Mouse (Mus musculus): ENCODE results near the gene Lhcgr. TPM values are rescaled to one million over a fixed set of nuclear protein-coding genes. Genes with fewer than 3 reads are reported as not detected.

Gene Lhcgr
- polyA plus RNA-seq, 1 experiment from 2014 or later = 0.26 TPM

DNA sequence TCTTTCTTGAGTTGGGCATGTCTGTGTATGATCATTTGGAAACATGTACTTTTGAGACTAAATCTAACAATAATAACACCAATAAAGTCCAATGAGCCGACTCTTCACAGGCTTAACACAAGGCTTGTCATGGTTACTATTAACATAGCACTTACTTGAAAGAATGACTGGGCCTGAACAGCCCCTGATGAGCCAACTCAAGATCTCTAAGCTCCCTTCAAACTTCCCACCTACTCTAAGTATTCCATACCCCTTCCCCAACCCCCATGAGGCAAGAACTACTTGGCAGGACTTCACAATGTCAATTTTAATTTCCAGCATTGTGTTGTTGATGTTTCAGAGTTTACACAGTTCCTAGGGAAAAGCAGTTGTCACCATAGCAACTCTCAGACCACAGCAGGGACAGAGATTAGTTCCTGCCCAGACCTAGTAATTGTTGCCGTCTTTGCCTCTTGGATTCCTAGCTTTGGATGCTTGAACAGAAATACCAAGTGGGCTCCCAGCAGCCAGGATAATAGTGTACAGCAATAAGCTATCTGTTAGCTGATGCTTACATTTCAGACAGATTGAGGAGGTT, 22.4 kb downstream of the Lhcgr start:
- 58% methylated on average over 2 of the region's 2 CpGs for WGBS
- peaks cover 2% of the 10 kb centered on the region; the same call in 1 of the 2 replicates for H3K9me3 ChIP-seq
- H3K27me3 ChIP-seq (ENCODE audit: insufficient read depth, poor library complexity, severe bottlenecking) = peaks cover 21% of the 10 kb centered on the region
- H3K4me3 ChIP-seq = no peak overlapping the region
- H3K36me3 ChIP-seq = no peaks in the 10 kb centered on the region
- DNase-seq (ENCODE audit: low spot score) = no peak
- peaks cover 20% of the 10 kb centered on the region for H3K4me1 ChIP-seq (replicated peaks)
- no peak overlapping the region for H3K27ac ChIP-seq

DNA sequence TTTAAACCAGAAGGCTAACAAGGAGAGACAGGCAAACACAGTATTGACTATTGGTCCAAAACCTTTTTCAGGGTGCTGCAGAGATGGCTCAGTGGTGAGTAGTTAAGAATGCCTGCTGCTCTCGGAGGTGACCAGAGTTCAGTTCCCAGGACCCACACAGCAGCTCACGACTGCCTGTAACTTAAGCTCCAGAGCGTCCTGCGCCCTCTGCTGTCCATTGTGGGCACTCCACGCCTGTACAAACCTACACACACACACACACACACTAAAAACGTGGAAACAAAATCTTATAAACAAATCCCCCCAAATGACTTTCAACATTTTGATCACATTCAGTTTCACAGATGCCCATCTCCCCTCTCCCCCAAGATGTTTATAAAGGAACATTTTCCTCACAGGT, 24.9 kb downstream of the Lhcgr start:
- DNase-seq (ENCODE audit: low spot score) = no peak
- whole genome bisulfite sequencing = 86% methylated on average over 6 of the region's 6 CpGs
- H3K27me3 ChIP-seq (ENCODE audit: insufficient read depth, poor library complexity, severe bottlenecking) = peaks cover 31% of the 10 kb centered on the region

GRCm38 (mm10) chr17:88764136-88764485, 27.7 kb downstream of the Lhcgr start:
- H3K27me3 ChIP-seq (ENCODE audit: insufficient read depth, poor library complexity, severe bottlenecking) = peaks cover 57% of the 10 kb centered on the region
- H3K36me3 ChIP-seq = no peaks in the 10 kb centered on the region
- 21% methylated on average over 3 of the region's 3 CpGs for WGBS
- H3K9me3 ChIP-seq = peaks cover 2% of the 10 kb centered on the region; the same call in 1 of the 2 replicates
- H3K27ac ChIP-seq = 0 out of 2 replicates have a peak overlapping the region, but pooled peaks have one; percentile 12
- no peak overlapping the region for H3K4me3 ChIP-seq
- DNase-seq (ENCODE audit: low spot score) = no peak
- H3K4me1 ChIP-seq (replicated peaks) = peaks cover 36% of the 10 kb centered on the region

More for the DNA sequence above, 24.9 kb downstream of the Lhcgr start:
- Histone ChIP-seq H3K36me3 (no peaks in the 10 kb centered on the region), H3K9me3 (peaks cover 2% of the 10 kb centered on the region; the same call in 1 of the 2 replicates), H3K4me1 (replicated peaks) (peaks cover 31% of the 10 kb centered on the region), H3K27ac (no peak overlapping the region), H3K4me3 (no peak overlapping the region)

GRCm38 (mm10) chr17:88763396-88764135, 28.2 kb downstream of the Lhcgr start:
- H3K27me3 ChIP-seq (ENCODE audit: insufficient read depth, poor library complexity, severe bottlenecking) = peaks cover 61% of the 10 kb centered on the region
- peaks cover 2% of the 10 kb centered on the region; the same call in 1 of the 2 replicates for H3K9me3 ChIP-seq
- peaks cover 39% of the 10 kb centered on the region for H3K4me1 ChIP-seq (replicated peaks)
- H3K36me3 ChIP-seq = no peaks in the 10 kb centered on the region
- peak overlapping the region; percentile 29; the same call in 1 of the 2 replicates for H3K27ac ChIP-seq
- H3K4me3 ChIP-seq = no peak overlapping the region
- 27% methylated on average over 5 of the region's 5 CpGs for WGBS
- no peak for DNase-seq (ENCODE audit: low spot score)

GRCm38 (mm10) chr17:88758003-88758437, 33.8 kb downstream of the Lhcgr start:
- DNase-seq (ENCODE audit: low spot score) = no peak
- 20% methylated on average over 9 of the region's 9 CpGs for WGBS
- Histone ChIP-seq H3K9me3 (no peaks in the 10 kb centered on the region), H3K27me3 (ENCODE audit: insufficient read depth, poor library complexity, severe bottlenecking) (peaks cover 75% of the 10 kb centered on the region), H3K4me1 (replicated peaks) (peaks cover 60% of the 10 kb centered on the region), H3K36me3 (no peaks in the 10 kb centered on the region), H3K4me3 (no peak overlapping the region), H3K27ac (peak overlapping the region; percentile 66)

DNA sequence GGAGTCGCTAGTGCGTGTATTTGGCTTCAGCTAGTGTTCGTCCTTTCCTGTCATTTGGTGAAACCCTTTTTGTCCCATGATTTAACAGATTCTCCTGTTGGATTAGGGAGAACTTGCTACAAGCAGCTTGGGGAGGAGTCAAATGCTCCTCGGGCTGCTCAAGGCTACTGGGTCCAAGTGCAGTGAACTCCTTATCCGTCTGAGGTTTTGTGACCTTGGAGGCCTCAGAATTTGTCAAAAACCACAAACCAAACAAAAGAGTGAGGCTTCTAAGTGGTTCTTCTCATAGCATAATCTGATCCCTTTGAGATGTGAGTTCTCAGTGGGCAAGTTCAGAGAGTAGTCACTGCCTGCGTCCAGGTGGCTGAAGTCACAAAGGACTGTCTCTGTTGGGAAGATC, 36.0 kb downstream of the Lhcgr start:
- Histone ChIP-seq H3K9me3 (no peaks in the 10 kb centered on the region), H3K36me3 (no peaks in the 10 kb centered on the region), H3K27ac (no peak overlapping the region), H3K27me3 (ENCODE audit: insufficient read depth, poor library complexity, severe bottlenecking) (peaks cover 55% of the 10 kb centered on the region), H3K4me1 (replicated peaks) (peaks cover 57% of the 10 kb centered on the region), H3K4me3 (no peak overlapping the region)
- 75% methylated on average over 6 of the region's 6 CpGs for WGBS
- no peak for DNase-seq (ENCODE audit: low spot score)

GRCm38 (mm10) chr17:88753472-88753857, 38.3 kb downstream of the Lhcgr start:
- Histone ChIP-seq H3K4me3 (no peak overlapping the region), H3K4me1 (replicated peaks) (peaks cover 63% of the 10 kb centered on the region), H3K36me3 (no peaks in the 10 kb centered on the region), H3K27me3 (ENCODE audit: insufficient read depth, poor library complexity, severe bottlenecking) (peaks cover 35% of the 10 kb centered on the region), H3K9me3 (no peaks in the 10 kb centered on the region), H3K27ac (peak overlapping the region; percentile 69)
- 56% methylated on average over 12 of the region's 12 CpGs for WGBS
- no peak for DNase-seq (ENCODE audit: low spot score)

DNA sequence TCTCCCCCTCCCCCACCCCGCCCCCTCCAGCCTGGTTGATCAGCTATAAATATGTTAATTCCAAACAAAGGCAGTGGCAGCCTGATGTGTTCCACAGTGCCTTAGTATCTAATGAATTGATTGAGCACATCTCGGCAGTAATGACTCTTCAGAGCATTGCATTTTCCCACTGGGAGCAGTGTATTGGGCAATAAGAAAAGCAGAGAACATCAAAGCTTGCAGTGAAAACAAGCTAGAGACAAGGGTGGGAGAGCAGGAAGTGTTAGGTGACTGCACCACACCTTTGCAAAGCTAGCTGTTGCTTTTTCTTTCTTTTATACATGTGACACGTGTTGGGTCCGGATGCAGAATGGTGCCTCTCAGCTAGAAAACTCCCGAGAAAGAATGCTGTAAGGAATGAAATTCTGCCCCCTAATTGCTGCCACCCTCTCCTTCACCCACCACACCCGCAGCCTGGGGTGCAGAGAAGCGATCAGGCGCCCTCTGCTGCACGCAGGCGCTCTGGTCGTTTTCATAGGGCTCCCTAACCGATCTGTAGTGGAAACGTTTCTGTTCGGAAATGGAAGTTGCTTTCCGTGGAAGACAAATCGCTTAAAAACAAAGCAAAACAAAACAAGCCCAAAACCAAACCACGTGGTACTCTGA, 38.8 kb downstream of the Lhcgr start:
- WGBS = 12% methylated on average over 17 of the region's 17 CpGs
- H3K27me3 ChIP-seq (ENCODE audit: insufficient read depth, poor library complexity, severe bottlenecking) = peaks cover 32% of the 10 kb centered on the region
- peak overlapping the region; percentile 69 for H3K27ac ChIP-seq
- H3K36me3 ChIP-seq = no peaks in the 10 kb centered on the region
- DNase-seq (ENCODE audit: low spot score) = peak; percentile 55
- H3K9me3 ChIP-seq = no peaks in the 10 kb centered on the region
- H3K4me1 ChIP-seq (replicated peaks) = peaks cover 58% of the 10 kb centered on the region
- H3K4me3 ChIP-seq = no peak overlapping the region

GRCm38 (mm10) chr17:88749646-88750045, 42.1 kb downstream of the Lhcgr start:
- Histone ChIP-seq H3K9me3 (no peaks in the 10 kb centered on the region), H3K27me3 (ENCODE audit: insufficient read depth, poor library complexity, severe bottlenecking) (peaks cover 12% of the 10 kb centered on the region), H3K4me1 (replicated peaks) (peaks cover 41% of the 10 kb centered on the region), H3K27ac (no peak overlapping the region), H3K36me3 (no peaks in the 10 kb centered on the region), H3K4me3 (no peak overlapping the region)
- no peak for DNase-seq (ENCODE audit: low spot score)
- WGBS = 72% methylated on average over 8 of the region's 8 CpGs

DNA sequence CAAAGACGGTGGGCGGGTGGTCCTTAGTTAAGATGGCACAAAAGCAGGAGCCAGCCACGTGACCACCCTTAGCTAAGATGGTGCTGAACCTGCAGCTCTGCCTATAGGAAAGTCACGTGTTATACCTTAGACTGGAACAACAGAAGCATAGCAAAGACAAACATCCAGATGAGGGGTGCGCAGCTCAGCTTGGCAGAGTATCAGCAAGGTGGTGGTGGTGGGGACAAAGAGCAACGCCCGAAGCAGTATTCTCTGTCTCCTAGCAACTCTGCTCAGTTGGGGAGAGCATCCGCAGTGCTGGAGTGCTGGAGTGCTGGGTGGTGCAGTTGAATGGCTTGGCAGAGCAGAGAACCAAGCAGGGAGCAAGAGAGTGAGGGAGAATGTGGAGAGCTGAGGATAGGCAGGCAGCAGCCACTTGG, 85.5 kb downstream of the Lhcgr start:
- H3K9me3 ChIP-seq = no peaks in the 10 kb centered on the region
- peak overlapping the region; percentile 56; the same call in 1 of the 2 replicates for H3K27ac ChIP-seq
- peak; percentile 20 for DNase-seq (ENCODE audit: low spot score)
- H3K4me1 ChIP-seq (replicated peaks) = peaks cover 11% of the 10 kb centered on the region
- H3K27me3 ChIP-seq (ENCODE audit: insufficient read depth, poor library complexity, severe bottlenecking) = no peaks in the 10 kb centered on the region
- H3K36me3 ChIP-seq = no peaks in the 10 kb centered on the region
- 26% methylated on average over 8 of the region's 8 CpGs for WGBS
- no peak overlapping the region for H3K4me3 ChIP-seq

GRCm38 (mm10) chr17:88703112-88703511, 88.7 kb downstream of the Lhcgr start:
- Histone ChIP-seq H3K4me1 (replicated peaks) (peaks cover 11% of the 10 kb centered on the region), H3K4me3 (no peak overlapping the region), H3K27ac (no peak overlapping the region), H3K36me3 (no peaks in the 10 kb centered on the region), H3K27me3 (ENCODE audit: insufficient read depth, poor library complexity, severe bottlenecking) (no peaks in the 10 kb centered on the region), H3K9me3 (peaks cover 3% of the 10 kb centered on the region; the same call in 1 of the 2 replicates)
- DNase-seq (ENCODE audit: low spot score) = no peak
- 42% methylated on average over 4 of the region's 4 CpGs for WGBS

DNA sequence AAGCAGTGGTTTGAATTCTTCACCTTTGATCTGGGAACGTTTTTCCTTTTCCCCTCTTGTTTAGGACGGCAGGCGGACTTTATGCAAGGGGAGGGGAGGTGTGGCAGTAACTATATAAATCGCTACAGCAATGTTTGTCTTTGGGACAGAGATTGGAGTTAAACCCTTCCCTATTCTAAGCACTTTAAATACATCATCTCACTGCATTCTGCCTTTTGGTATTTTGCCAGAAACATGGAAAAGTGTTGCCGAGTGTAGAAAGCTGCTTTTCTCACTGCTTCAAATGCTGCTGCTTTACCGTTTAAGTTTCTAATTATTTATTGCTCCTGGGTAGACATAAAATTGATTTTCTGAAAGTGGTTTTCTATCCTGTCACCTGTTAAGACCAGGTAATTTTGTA, 89.4 kb downstream of the Lhcgr start:
- no peaks in the 10 kb centered on the region for H3K27me3 ChIP-seq (ENCODE audit: insufficient read depth, poor library complexity, severe bottlenecking)
- WGBS = 54% methylated on average over 6 of the region's 6 CpGs
- H3K27ac ChIP-seq = no peak overlapping the region

GRCm38 (mm10) chr17:88700901-88701300, 90.9 kb downstream of the Lhcgr start:
- Histone ChIP-seq H3K27me3 (ENCODE audit: insufficient read depth, poor library complexity, severe bottlenecking) (no peaks in the 10 kb centered on the region), H3K4me1 (replicated peaks) (peaks cover 12% of the 10 kb centered on the region; the same call in 1 of the 2 replicates), H3K36me3 (no peaks in the 10 kb centered on the region), H3K4me3 (no peak overlapping the region), H3K9me3 (peaks cover 3% of the 10 kb centered on the region; the same call in 1 of the 2 replicates), H3K27ac (no peak overlapping the region)
- no peak for DNase-seq (ENCODE audit: low spot score)

More for the DNA sequence above, 89.4 kb downstream of the Lhcgr start:
- peaks cover 15% of the 10 kb centered on the region for H3K4me1 ChIP-seq (replicated peaks)
- H3K36me3 ChIP-seq = no peaks in the 10 kb centered on the region
- no peak overlapping the region for H3K4me3 ChIP-seq
- no peak for DNase-seq (ENCODE audit: low spot score)
- H3K9me3 ChIP-seq = peaks cover 3% of the 10 kb centered on the region; the same call in 1 of the 2 replicates

All from hindbrain, embryonic 10.5 days (tissue).